Mouse (Mus musculus): ENCODE measurements at regions not wholly inside any gene's neighbourhood (a gene's known extent, or its start where the extent isn't known, plus 50 kb on each side); places are given as distances from the start of the nearest gene placed in this dataset.

DNA sequence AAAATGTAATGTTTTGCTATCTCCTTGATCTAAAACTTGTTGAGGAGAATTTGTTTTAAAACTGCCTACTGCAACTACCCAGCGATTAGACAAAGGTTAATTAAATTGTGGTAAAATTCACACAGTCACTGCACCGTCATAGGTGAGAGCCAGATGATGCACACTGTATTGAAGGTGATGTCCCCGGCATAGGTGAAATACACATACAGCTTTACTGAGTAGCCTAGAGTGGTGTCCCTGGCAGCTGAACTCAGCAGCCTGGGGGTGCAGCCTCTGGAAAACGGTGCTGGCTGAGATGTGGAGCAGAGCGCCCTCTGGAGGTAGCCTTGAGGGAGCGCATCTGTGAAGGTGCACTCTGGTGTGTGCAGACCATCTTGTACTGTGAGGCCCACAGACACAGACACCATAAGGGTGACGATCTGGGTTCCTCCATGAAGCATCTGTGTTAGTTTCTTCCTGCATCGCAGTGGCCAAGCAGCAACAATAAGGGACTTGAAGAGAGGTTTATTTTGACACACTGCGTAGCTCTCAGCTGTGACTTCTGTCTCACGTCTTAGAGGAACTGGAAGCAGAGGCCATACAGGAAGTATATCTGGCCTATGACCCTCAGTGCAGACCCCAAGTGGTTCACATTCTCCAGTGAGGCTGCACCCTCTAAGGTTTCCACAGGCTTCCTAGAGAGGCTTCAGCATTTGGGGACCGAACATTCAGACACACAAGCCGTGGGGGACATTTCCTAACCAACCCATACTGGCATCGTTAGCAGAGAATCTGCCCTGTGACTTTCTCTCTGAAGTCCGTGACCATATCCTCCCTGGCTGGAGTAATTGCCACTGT, 68.6 kb upstream of the 1700021F07Rik start:
- no peaks in the 10 kb centered on the region for H3K27me3 ChIP-seq (ENCODE audit: poor library complexity, severe bottlenecking)
- no peaks in the 10 kb centered on the region for H3K4me1 ChIP-seq
- no peak overlapping the region for H3K27ac ChIP-seq
- peak; percentile 33 for DNase-seq (ENCODE audit: extremely low spot score, low spot score)
- H3K9me3 ChIP-seq, result peaks cover 19% of the 10 kb centered on the region; the same call in 1 of the 2 replicates
- 73% methylated on average over 14 of the region's 14 CpGs for WGBS
- no peaks in the 10 kb centered on the region for H3K36me3 ChIP-seq (replicated peaks)
- H3K4me3 ChIP-seq, result no peak overlapping the region

DNA sequence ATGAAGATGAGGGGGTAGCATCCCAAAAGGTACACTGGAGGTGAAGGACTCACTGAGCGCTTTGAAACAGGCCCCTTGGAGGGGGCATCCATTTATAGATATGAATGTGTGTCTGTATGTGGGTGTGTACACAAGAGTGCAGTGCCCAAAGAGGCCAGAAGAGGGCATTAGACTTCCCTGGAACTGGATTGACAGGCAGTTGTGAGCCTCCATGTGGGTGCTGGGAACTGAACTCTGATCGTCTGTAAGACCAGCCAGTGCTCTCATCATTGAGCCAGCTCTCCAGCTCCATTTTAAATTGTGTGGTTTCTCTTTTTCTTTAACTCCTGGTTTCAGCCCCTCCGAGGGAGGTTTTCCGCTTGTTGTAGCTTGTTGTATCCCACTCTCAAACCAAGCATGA, 67.6 kb upstream of the 1700021F07Rik start:
- 94% methylated on average over 4 of the region's 4 CpGs for WGBS
- no peaks in the 10 kb centered on the region for H3K27me3 ChIP-seq (ENCODE audit: poor library complexity, severe bottlenecking)
- H3K36me3 ChIP-seq (replicated peaks), result no peaks in the 10 kb centered on the region
- no peak overlapping the region for H3K27ac ChIP-seq
- peaks cover 19% of the 10 kb centered on the region; the same call in 1 of the 2 replicates for H3K9me3 ChIP-seq
- DNase-seq (ENCODE audit: extremely low spot score, low spot score), result no peak
- H3K4me3 ChIP-seq, result no peak overlapping the region
- H3K4me1 ChIP-seq, result no peaks in the 10 kb centered on the region

DNA sequence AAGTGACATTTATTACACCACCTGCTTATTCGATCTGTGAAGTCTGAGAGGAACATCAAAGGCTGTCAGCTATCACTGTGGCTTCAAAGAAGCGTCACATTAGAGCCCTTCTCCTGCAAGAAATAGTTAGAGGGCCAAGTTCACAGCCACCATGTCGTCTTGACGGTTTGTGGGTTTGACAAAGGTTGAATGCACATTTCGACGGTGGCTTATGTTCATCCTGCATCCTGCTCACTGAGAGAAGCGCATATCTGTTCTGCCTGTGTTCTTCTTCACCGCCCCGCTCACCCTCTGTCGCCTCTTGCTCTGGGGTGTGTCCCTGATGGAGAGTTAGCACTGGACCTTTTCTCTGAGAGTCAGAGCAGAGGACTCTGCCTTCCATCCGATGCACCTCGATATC, 67.2 kb upstream of the 1700021F07Rik start:
- Histone ChIP-seq H3K27ac (no peak overlapping the region), H3K36me3 (replicated peaks) (no peaks in the 10 kb centered on the region), H3K9me3 (peaks cover 19% of the 10 kb centered on the region; the same call in 1 of the 2 replicates), H3K4me1 (no peaks in the 10 kb centered on the region), H3K4me3 (no peak overlapping the region), H3K27me3 (ENCODE audit: poor library complexity, severe bottlenecking) (no peaks in the 10 kb centered on the region)
- whole genome bisulfite sequencing, result 93% methylated on average over 12 of the region's 12 CpGs
- DNase-seq (ENCODE audit: extremely low spot score, low spot score), result no peak

DNA sequence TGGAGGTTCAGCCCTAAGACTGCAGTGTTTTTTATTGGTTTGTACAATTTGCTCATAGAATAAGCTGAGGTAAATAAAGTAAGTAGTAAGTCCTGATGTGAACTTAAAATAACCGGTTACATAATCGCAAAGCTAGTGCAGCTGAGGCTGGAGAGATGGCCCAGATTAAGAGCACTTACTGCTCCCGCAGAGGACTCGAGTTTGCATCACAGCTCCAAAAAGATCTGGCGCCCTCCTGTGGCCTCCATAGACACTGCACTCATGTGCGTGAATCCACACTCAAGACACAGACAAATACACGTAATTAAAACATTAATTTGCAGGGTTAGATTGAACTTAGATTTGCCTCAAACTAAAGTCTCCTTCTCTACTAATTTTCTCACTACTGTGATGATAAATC, 66.3 kb upstream of the 1700021F07Rik start:
- WGBS, result 83% methylated on average over 7 of the region's 7 CpGs
- Histone ChIP-seq H3K4me1 (no peaks in the 10 kb centered on the region), H3K27me3 (ENCODE audit: poor library complexity, severe bottlenecking) (no peaks in the 10 kb centered on the region), H3K36me3 (replicated peaks) (no peaks in the 10 kb centered on the region), H3K9me3 (peaks cover 19% of the 10 kb centered on the region; the same call in 1 of the 2 replicates), H3K27ac (no peak overlapping the region), H3K4me3 (no peak overlapping the region)
- no peak for DNase-seq (ENCODE audit: extremely low spot score, low spot score)

DNA sequence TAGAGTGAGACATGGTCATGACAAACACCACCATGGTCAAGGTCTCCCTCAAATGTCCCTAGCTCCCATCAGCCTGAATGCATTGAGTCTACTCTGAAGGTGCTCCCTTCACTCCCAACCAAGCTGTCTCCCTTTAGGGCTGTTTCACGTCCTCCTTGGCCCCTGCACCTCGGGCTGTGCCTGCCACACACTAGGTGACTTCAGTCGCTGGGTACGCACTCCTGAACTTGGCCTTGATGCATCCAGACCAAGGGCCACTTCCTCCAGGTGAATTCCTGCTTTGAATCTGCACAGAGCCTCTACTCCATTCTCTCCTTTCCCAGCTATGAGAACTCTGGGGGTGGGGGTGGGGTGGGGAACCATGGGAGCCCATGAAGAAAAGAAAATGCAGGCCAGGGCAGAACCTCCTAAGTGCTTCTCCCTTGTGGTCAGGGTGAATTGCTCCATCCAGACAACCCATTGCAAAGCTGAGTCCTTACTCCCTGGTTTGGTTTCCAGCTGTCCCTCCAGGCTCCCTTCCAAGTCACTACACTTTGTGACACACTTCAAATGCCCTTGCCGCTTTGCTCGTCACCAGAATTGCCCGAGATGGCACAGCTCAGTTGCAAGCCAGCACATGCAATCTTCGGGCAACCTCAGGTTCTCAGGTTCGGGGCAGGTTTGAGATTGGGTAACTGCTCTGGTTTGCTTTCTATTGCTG, 65.3 kb upstream of the 1700021F07Rik start:
- no peaks in the 10 kb centered on the region for H3K27me3 ChIP-seq (ENCODE audit: poor library complexity, severe bottlenecking)
- H3K27ac ChIP-seq, result no peak overlapping the region
- WGBS, result 89% methylated on average over 9 of the region's 9 CpGs
- no peak for DNase-seq (ENCODE audit: extremely low spot score, low spot score)
- no peaks in the 10 kb centered on the region for H3K4me1 ChIP-seq
- no peak overlapping the region for H3K4me3 ChIP-seq
- H3K36me3 ChIP-seq (replicated peaks), result no peaks in the 10 kb centered on the region
- peaks cover 19% of the 10 kb centered on the region; the same call in 1 of the 2 replicates for H3K9me3 ChIP-seq

DNA sequence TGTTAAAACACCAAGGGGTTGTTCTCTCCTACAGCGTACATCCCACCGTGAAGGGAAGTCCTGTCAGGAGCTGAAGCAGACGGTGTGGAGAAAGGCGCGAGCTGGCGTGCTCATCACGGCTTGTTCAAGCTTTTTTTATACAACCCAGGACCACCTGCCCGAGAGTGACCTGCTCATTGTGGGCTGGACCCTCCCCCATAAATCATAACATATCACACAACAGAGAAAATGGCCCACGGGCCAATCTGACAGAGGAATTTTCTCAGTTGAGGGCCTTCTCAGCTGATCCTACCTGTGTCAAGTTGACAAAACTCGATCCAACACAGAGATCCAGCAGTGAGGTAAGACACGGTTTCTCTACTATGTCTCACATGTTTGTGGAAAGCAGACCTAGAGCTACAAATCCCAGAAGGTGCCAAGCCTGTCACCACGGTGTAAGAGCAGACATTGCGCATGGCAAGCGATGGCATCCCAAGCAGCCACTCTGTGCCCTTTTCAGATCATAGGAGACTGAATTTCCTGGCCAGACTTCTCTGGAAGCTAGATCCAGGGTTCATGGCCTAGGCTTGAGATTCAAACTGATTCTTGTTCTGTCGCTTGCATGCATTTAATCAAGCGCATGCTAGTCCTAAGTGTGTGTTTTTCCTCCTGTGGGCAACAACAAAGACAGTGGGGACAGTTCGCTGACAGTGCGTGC, 64.6 kb upstream of the 1700021F07Rik start:
- Histone ChIP-seq H3K36me3 (replicated peaks) (no peaks in the 10 kb centered on the region), H3K27ac (no peak overlapping the region), H3K9me3 (peaks cover 19% of the 10 kb centered on the region; the same call in 1 of the 2 replicates), H3K4me3 (no peak overlapping the region), H3K4me1 (no peaks in the 10 kb centered on the region), H3K27me3 (ENCODE audit: poor library complexity, severe bottlenecking) (no peaks in the 10 kb centered on the region)
- 95% methylated on average over 18 of the region's 18 CpGs for WGBS
- no peak for DNase-seq (ENCODE audit: extremely low spot score, low spot score)

DNA sequence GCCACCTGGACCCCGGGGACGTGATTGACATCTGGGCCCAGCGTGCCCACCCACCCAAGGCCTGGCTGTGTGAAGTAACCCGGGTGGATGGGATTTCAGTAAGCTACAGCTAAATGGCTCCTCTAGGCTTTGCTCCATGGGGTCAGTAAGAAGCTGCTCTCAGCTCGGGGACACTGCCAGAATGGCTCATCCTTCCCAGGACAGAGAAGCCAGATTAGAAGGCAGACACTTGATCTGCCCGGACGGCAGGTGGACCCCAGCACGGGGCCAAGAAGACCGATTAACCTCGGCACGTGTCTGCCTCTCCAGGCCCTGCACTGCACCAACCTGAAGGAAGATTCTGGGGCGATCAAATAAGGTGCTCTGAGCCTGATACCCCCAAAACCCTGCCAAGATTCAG, 63.5 kb upstream of the 1700021F07Rik start:
- Histone ChIP-seq H3K36me3 (replicated peaks) (no peaks in the 10 kb centered on the region), H3K9me3 (peaks cover 19% of the 10 kb centered on the region; the same call in 1 of the 2 replicates), H3K27ac (no peak overlapping the region), H3K27me3 (ENCODE audit: poor library complexity, severe bottlenecking) (no peaks in the 10 kb centered on the region), H3K4me3 (no peak overlapping the region), H3K4me1 (no peaks in the 10 kb centered on the region)
- DNase-seq (ENCODE audit: extremely low spot score, low spot score), result no peak
- WGBS, result 87% methylated on average over 12 of the region's 12 CpGs

DNA sequence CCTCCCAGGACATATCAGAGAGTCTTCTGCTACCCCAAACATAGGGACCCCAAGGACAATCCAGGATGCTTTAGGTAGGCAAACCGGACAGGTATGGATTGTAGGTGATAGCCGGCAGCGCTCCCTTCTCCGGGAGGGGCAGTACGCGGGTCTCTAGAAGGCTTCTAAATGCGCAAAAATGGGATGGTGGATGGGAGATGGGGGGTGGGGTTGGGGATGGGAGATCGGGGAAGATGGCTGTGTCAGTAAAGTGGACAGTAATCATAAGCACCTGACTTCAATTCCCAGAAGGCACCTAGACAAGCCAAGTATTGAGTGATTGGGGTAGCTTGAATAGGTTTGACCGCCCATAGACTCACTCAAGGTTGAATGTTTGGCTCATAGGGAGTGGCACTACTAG, 59.1 kb upstream of the 1700021F07Rik start:
- Histone ChIP-seq H3K27me3 (ENCODE audit: poor library complexity, severe bottlenecking) (no peaks in the 10 kb centered on the region), H3K36me3 (replicated peaks) (no peaks in the 10 kb centered on the region), H3K9me3 (no peaks in the 10 kb centered on the region), H3K4me1 (no peaks in the 10 kb centered on the region), H3K27ac (no peak overlapping the region), H3K4me3 (no peak overlapping the region)
- 96% methylated on average over 9 of the region's 9 CpGs for WGBS
- no peak for DNase-seq (ENCODE audit: extremely low spot score, low spot score)

DNA sequence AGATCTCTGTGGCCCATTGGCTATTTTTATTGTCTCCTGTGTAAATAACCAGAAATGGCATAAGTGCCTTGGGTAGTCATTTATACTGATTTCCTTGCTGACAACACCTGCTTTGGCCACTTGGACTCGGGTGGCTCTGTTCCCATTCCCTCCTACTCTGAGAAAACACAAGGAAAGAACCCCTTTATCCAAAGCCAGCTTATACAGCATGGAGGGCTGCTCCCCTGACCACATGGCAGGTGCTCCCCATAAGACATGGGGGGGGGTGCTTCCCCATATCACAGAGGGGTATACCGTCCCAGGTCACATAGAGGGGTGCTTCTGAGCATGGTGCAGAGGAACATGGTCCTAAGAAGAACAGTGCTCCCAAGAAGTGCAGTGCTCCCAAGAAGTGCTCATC, 57.8 kb upstream of the 1700021F07Rik start:
- no peaks in the 10 kb centered on the region for H3K9me3 ChIP-seq
- WGBS, result 89% methylated on average over 2 of the region's 2 CpGs
- H3K4me3 ChIP-seq, result no peak overlapping the region
- DNase-seq (ENCODE audit: extremely low spot score, low spot score), result no peak
- H3K4me1 ChIP-seq, result no peaks in the 10 kb centered on the region
- no peak overlapping the region for H3K27ac ChIP-seq
- no peaks in the 10 kb centered on the region for H3K27me3 ChIP-seq (ENCODE audit: poor library complexity, severe bottlenecking)
- no peaks in the 10 kb centered on the region for H3K36me3 ChIP-seq (replicated peaks)

DNA sequence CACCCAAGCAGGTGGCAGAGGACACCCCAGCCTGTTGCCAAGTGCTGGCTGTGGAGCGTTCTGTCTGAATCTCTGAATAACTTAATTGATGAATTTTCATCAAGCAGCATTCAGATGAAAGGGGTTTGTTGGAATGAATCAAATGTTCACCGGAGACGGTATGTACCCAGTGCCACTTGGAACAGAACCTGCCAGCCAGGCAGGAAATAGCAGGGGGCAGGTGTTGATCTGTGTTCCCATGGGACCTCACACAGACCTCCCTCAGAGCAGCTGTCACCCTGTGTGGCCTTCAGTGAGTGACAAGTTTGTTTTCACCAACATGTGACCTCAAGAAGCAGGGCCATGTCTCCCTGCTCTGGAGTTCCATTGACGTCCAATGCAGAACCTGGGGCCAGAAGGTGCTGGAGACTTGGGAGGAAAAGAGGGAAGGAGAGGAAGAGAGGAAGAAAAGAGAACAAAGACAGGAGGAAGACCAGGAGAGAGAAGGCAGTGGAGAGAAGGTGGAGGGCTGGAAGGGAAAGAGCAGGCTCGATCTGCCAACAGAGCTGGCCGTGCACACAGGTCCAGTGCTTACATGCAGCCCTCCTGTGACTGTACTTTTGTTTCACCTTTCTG, 57.3 kb upstream of the 1700021F07Rik start:
- Histone ChIP-seq H3K27ac (no peak overlapping the region), H3K36me3 (replicated peaks) (no peaks in the 10 kb centered on the region), H3K9me3 (no peaks in the 10 kb centered on the region), H3K27me3 (ENCODE audit: poor library complexity, severe bottlenecking) (no peaks in the 10 kb centered on the region), H3K4me3 (no peak overlapping the region), H3K4me1 (no peaks in the 10 kb centered on the region)
- WGBS, result 87% methylated on average over 6 of the region's 6 CpGs
- DNase-seq (ENCODE audit: extremely low spot score, low spot score), result no peak

DNA sequence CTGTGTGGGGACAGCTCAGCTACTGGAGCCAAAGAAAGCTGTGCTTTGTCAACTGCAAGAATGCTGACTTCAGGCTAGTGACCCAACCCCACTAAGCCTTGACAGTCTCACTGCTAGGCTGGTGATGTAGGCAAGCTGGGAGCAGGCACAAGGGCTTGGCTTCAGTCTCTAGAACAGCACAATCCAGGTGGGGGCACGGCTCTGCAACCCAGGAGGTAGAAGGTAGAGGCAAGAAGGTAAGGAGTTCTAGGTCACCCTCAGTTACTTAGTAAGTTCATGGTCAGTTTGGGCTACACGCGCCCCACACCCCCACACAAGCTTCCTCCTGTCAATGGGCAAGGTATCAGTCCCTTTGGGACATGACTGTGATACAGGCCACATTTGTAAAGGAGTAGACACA, 54.2 kb upstream of the 1700021F07Rik start:
- H3K27me3 ChIP-seq (ENCODE audit: poor library complexity, severe bottlenecking), result no peaks in the 10 kb centered on the region
- H3K27ac ChIP-seq, result no peak overlapping the region
- DNase-seq (ENCODE audit: extremely low spot score, low spot score), result no peak
- no peaks in the 10 kb centered on the region for H3K4me1 ChIP-seq
- H3K4me3 ChIP-seq, result no peak overlapping the region
- WGBS, result 67% methylated on average over 3 of the region's 3 CpGs
- no peaks in the 10 kb centered on the region for H3K9me3 ChIP-seq
- no peaks in the 10 kb centered on the region for H3K36me3 ChIP-seq (replicated peaks)

DNA sequence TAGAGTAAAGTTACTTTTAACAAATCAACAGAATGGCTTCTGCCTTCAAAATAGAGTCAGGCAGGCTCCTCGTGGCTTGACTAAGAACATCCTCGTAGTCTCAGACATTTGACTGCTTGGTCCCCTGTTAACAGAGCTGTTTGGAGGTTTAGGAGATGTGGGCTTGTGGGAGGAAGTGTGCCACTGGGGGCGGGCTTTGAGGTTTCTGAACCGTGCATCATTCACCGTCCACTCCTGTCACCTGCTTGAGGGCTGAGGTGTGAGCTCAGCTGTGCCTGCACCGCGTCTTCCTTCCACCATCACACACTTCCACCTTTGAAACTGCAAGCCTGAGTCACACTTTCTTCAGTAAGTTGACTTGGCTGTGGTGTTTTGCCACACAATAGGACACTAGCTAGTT, 52.6 kb upstream of the 1700021F07Rik start:
- WGBS, result 85% methylated on average over 7 of the region's 7 CpGs
- no peaks in the 10 kb centered on the region for H3K4me1 ChIP-seq
- no peaks in the 10 kb centered on the region for H3K9me3 ChIP-seq
- H3K27ac ChIP-seq, result no peak overlapping the region
- DNase-seq (ENCODE audit: extremely low spot score, low spot score), result no peak
- no peak overlapping the region for H3K4me3 ChIP-seq
- no peaks in the 10 kb centered on the region for H3K36me3 ChIP-seq (replicated peaks)
- H3K27me3 ChIP-seq (ENCODE audit: poor library complexity, severe bottlenecking), result no peaks in the 10 kb centered on the region
